Mouse (Mus musculus) mature B cell (primary cell): ENCODE measurements around the gene Phc3.

Experiments used
- in situ Hi-C: fragments of 300-500 bp; cut with MboI; formaldehyde crosslinking; loops from 2 replicates; pipeline ENCODE4 v1.14.3; 2019

Gene Phc3

DNA sequence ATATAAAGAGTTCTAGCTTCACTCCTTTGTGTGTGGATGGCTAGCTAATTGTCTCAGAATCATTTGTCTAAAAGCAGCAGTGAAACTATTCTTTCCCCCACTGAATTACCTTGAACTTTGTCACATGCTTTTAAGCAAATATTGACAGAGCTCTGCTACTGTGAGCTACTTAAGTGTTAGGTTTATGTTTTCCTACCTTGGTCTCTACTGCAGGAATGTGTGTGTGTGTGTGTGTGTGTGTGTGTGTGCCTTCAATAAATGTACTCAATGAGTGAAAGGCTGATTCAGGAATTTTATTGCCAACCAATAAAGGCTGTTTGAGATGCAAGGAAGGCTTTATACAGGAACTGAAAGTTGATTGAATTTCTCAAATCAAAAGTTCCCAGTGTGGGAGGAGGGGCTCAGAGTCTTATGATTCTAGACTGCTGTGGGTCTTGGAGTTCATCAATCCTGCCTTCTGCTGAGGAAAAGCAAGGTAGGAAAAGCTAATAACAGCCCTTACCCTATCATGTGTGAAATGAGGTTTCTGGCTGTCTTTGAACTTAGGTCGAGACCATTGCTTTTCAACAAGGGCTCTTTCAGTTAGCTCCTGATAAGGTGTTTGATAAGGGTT lies 7.9 kb upstream of the Phc3 start:
- in situ Hi-C loops: loop anchor here (10.0 kb wide), 1 partner anchor 382 kb away; the partner anchor contains the start of gene Actrt3

DNA sequence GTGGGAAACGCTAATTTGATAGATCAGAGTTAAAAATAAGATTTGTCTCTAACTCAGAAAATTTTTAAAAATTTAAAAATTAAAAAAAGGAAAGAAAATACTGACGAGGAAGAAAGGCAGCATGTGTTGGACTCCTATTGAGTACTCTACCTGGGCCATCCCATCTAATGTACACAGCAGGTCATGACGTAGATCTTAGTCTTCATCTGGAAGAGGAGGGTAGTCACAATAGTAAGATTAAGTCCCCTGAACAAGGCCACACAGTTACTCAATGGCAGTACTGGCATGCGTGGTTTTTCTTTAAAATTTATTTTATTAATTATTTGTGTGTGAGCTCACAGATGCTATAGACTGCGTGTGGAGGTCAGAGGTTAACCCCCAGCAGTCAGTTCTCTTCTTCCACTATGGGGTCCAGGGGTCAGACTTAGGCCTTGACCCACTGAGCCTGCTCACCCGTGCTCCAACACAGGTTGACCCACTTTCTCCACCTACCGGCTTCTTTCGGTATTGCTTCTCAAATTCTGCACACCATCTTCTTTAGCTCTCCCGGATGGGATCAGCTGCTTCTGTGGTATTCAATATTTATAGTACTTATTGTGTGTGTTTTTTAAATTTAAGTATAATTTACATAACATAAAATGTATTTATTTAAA lies 6.0 kb upstream of the Phc3 start:
- in situ Hi-C loops: loop anchor here (10.0 kb wide), 1 partner anchor 380 kb away; the partner anchor contains the start of gene Actrt3

DNA sequence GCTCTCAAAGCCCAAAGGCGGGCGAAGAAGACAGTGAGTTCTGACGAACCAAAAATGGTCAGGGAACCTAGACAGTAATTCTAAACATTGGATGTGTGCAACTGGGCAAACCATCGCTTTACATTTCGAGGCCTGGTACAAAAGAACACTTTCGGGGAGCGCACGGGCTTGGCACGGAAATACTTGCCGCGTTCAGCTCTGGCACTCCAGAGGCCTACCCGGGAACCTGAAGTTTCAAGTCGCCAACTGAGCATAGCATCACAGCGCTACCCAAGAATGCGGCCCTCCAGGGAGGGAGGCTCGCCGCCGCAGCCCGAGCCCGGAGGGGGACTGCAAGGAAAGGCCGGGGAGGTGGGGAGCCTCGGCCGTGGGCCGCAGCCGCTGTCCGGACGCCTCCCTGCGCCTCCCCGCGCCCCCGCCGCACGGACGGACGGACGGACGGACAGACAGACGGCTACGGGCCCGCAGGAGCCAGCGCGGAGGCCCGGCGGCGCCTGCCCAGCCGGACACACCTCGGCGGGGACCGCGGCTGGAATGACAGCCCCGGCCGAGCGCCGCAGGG lies 603 bp downstream of the Phc3 start:
- in situ Hi-C loops: no loop called here

DNA sequence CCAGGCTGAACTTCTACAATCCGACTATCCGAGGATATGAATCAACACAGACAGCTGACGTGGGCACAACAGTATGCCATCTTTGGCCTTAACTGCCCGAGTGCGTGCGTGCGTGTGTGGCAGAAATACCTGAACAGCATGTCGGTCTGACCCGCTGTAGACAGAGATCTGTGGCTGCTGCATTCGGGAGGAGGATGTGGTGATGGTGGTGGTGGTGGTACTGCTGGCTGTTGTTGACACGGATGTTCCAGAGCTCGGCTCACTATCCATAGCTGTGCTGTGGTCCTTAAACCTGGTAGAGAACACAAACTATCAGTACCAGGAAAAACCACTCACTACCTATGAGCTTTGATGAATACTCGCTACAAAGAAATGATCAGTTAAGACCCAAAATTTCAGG lies 3.6 kb downstream of the Phc3 start:
- in situ Hi-C loops: no loop called here

DNA sequence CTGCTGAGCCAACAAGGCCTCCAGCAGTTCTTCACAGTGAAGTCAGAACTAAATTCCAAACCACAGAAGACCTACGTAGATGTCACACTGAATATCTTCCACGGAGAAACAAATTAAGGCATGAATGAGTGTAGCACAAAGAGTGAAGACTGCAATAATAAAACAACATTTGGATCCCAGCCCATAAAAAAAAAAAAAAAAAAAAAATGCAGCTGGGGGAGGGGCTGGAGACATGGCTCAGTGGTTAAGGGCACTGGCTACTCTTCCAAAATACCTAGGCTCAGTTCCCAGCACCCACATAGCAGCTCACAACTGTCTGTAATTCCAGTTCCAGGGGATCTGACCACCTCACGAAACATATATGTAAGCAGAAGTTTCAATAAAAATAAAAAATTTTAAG lies 5.0 kb downstream of the Phc3 start:
- in situ Hi-C loops: no loop called here

DNA sequence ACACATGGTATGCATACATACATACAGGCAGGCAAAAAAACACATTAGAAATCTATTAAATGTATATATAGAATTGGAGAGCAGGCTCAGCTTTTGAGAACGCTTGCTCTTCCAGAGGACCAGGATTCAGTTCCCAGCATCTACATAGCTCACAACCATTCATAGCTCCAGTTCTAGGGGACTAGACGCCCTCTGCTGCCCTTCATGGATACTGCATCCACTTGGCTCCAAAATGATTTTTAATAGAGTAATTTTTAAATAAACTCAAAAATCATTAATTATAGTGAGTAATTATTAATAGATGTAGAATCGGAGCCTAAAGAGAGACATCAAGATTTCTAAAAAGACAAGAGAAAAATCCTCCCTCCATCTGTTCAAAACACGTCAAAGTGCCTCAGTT lies 6.1 kb downstream of the Phc3 start:
- in situ Hi-C loops: no loop called here

DNA sequence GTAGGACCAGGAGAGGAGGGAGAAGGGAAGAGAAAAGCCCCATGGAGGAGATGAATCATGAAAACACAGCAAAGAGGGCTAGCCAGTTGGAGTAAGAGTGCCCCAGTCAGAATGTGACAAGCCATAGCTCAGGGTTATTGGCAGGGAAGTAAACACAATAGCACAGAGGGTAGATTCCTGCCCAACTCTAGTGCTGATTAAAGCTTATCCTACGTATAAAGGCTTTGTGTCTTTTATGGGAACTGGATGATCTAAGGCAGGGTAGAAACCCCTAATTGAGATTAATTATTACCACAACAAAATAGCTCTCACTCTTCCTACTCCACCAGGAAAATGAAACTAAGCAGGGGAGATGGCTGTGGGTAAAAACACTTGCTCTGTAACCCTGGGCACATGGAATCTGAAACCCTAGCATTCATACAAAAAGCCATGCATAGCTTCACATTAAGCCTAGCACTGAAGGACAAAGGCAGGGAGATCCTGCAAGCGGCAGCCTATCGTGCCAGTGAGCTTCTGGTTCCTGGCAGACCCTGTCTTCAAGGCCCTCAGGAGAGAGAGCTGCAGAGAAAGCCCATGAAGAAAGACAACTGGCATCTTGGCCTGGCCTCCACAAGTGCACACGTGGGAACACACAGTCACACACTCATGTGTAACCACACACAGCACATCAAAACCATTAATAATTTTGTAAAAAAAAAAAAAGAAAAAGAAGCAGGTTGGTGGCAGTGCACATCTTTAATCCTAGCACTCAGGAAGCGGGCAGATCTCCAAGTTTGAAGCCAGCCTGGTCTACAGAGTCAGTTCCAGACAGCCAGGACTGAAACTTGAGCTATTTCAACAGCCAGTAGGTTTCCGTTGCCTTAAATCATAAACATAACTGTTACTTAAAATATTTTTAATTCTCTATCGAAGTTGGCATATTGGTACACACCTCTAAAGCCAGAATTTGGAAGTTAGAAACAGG lies 9.1 kb downstream of the Phc3 start:
- in situ Hi-C loops: no loop called here

DNA sequence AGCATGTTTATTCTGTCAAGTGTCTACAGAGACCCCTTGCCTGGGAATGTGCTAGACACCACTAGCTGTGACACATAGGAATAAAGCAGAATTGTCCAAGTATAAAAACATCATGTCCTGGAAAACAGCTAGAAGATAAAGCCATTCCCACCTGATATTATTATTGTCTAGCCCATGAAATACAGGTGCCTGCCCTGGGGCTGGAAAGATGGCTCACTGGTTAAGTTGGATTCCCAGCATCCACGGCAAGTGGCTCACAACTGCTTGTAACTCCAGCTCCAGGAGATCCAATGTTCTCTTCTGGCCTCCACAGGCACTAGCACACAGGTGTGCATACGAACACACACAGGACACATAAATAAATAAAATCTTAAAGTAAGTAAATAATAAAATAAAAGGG lies 10.5 kb downstream of the Phc3 start:
- in situ Hi-C loops: no loop called here

DNA sequence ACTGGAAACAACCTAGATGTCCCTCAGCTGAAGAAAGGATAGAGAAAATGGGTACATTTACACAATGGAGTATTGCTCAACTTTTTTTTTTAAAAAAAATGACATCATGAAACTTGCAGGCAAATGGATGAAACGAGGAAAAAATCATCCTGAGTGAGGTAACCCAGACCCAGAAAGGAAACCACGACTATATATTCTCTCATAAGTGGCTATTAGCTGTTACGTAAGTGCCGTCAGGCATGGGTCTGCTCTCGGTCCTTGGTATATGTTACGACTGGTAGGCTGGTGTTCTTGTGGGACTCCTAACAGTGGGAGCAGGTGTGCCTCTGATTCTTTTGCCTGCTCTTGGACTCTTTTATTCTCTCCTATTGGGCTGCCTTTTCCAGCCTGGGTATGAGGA lies 12.9 kb downstream of the Phc3 start:
- in situ Hi-C loops: no loop called here

DNA sequence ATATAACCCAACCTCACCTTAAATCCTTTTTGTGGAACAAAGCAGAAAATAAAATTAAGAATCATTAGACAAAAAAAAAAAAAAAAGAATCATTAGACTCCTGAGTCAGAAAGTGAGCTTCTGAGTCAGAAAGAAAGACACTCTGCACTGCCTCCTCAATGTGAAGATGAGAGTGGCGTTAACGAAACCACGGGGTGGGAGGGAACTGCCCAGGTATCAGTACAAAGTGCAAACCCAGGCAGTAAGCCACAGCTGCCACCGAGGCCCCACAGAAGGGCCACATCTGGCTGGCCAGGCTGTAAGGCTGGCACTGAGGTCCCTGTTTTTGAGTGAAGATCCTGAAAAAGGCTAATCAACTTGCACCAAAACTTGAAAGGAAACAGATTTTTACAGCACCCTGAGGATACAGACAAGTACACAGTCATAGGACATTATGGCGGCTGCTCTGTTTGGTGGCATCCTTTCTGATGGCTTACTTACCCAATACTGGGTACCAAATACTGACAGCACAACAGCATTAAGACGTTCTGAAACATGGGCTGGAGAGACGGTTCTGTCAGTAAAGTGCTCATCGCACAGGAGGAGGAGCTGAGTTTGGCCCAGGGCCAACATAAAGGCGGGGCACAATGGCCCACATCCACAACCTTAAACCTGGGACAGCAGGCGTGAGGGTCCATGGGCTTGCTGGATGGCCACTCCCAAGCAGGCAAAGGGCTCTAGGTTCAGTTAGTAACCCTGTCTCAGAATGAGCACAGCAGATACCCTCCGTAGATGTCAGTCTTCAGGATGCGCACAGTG lies 16.7 kb downstream of the Phc3 start:
- in situ Hi-C loops: no loop called here

DNA sequence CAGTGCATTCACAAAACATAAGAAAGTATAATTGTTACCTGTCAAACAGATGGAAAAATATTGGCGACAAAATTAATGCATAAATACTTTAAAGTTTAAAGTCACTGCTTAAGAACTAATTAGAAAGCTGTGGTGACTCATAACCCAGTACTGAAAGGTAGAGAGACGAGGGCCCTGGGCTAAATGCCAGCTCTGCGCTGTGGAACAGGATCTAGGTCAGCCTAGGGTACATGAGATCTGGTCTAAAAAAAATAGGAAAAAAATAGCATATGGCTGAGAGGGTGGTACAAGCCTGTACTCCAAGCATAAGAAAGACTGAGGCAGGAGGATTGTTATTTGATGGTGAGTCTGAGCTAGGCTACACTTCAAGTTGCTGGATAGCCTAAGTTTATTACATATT lies 17.6 kb downstream of the Phc3 start:
- in situ Hi-C loops: no loop called here

DNA sequence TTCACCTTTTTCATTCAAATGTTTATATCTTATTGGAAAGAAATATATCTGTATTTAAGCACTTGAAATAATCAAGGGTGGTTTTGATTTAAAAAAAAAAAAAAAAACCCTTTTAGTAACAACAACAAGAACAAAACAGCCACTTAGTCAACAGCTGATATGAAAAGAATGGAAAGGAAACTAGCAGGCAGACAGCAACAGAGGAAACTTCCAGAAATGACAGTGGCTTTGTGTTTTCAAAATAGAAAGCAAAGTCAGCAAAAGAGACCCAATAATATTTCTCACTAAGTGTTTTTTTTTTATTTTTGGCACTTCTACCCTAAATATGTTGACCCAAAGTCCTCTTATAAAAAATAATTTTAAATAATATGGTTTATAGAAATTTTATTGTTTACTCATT lies 34.8 kb downstream of the Phc3 start:
- in situ Hi-C loops: no loop called here

DNA sequence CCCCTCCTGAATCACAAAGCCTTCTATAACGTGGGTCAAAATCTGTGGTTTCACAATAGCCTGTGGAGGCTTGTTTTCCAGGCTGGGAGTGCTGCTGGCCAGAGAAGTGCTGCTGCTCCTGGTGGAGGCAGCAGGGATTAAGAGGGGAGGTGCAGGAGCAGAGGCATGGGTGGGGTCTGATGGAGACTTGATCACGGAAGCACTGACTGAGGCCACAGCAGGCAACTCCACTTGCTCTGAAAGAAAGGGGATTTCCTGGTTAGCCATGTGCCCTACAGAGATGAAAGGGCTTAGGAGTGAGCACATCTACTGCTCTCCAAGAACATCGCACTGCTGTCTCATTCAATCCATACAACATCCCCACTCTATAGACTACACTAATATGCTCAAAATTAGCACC lies 39.4 kb downstream of the Phc3 start:
- in situ Hi-C loops: no loop called here

DNA sequence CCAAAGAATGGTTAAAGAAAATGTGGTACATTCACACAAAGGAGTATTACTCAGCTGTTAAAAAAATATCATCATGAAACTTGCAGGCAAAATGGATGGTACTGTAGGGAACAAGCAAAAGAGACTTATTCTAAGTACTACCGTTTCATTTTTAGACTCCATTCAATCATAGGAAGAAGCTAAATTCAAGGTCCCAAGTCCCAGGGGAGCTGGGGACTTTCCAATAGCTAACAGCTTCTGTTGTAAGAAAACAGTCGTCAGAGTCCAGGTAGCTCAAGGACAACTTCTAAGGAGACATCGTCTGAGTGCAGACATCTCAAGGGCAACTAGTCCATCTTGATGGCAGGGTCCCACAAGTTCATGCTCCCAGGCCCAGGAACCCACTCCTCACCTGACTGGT lies 41.6 kb downstream of the Phc3 start:
- in situ Hi-C loops: no loop called here

DNA sequence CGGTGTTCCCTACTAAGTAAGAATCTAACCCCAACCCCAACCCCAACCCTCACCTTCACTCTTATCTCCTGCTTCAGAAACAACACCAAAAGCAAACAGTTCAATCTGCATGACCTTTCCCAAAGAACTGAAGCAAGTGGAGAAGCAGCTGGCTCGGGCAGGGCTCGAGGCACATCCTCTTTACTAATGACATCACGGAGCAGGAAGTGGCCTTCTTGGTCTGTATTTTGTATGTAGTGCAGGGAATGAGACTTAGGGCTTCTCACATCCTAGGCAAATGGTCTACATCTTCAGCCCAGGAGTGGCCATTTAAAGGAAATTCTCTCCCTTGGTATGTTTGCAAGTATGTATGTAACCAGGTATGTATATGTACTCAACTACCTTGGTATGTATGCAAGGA lies 52.1 kb downstream of the Phc3 start:
- in situ Hi-C loops: no loop called here

DNA sequence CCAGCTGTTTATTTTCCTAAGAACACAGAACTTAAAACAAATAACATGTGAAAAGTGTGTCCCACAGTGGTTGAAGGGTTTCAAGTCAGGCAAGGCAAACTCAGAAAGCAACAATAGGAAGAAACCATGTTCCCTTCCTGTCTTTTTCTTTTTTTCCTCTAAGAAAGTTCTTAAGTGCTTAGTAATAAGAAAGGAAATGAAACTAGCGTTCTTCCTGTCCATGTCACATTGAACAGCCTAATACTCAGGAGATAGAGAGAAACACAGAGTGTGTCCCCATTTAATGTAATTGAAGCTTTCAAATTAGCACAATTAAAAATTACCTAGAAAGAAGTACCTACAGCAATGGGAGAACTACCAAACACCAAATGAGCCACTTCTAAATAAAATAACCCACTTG lies 64.6 kb downstream of the Phc3 start:
- in situ Hi-C loops: no loop called here

DNA sequence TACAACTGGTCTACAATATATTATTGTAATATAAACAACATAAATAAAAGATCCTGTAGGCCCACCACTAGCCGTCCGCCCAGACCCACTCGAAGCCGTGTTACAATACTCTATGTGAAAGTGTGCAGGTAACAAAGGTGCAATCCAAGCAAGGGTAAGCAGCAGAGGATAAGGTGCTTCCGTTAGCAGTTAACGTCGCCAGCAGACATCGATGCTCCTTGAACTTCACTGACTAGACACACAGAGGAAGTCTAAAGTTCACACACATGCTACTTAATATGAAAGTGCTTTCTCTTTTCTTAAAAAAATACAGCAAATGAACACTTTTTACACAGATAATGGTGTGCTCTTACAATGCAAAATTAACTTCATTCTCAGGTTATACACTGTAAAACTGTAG lies 69.8 kb downstream of the Phc3 start:
- in situ Hi-C loops: no loop called here

DNA sequence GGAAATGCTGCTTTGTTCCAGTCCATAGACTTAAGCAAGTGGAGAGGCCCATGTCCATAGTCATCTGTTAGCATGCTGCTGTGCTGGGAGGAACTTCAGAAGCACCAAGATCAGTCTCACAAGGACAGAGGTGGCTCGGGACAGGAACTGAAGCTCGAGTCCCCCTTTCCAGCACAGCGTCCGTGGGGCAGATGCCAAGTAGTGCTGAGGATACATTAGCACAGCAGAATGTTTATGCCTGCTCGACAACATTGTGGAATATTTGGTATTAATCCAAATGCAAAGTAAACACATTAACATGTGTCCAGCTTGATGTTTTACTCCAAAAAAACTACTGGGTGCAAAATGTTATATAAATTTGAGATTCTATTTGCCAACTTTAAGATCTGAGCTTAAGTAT lies 72.5 kb downstream of the Phc3 start:
- in situ Hi-C loops: no loop called here

DNA sequence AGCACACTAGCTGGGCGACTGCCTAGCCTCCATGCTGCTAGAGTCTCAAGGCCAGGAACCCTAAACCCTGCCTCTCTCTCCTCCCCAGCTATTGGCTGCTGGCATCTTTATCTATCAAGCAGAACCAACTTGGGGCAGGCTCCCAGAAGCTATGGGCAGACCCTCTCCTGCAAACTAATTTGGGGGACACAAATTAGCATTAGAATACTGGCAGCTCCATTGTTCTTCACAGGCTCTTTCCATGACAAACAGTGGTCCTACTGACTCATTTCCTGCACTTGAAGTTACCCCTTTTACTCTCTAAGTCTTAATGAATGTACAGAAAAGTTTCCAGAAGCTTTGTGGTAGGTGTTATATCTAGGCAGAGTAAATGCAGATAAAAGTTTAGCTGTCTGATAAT lies 80.2 kb downstream of the Phc3 start:
- in situ Hi-C loops: no loop called here

DNA sequence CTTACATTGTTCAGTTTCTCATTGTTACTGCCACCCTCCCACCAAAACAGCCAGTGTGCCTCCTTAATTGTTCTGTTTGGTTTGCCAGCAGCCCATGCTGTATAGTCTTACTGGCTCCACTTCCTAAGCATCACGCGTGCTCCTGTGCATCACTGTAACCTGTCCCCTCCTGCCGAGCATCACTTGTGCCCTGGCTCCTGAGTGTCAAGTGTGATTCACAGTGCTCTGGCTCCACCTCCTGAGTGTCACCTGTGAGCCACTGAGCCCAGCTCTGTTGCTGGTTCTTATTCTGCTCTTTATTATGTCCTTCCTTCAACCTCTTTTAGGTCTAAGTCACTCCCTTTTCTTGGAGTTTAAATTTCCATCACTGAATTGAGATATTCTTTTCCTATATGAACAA lies 81.8 kb downstream of the Phc3 start:
- in situ Hi-C loops: no loop called here

DNA sequence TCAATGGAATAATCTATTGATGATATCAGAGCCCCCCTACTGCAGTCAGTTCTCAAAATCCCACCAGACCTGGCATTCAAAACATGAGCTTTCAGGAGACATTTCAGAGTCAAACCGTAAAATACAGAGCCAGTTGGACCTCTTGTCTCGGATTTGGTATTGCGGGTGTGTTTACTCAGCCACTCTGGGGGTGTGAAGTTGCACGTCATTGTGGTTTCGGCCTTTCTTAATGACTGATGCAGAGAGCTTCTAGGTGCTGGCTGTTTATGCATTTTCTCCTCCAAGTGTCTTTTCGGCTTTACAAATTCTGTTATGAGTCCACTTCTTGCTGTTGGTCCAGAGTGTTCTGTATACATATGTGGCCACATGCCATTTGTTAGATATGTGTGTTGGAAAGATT lies 92.5 kb downstream of the Phc3 start:
- in situ Hi-C loops: no loop called here

DNA sequence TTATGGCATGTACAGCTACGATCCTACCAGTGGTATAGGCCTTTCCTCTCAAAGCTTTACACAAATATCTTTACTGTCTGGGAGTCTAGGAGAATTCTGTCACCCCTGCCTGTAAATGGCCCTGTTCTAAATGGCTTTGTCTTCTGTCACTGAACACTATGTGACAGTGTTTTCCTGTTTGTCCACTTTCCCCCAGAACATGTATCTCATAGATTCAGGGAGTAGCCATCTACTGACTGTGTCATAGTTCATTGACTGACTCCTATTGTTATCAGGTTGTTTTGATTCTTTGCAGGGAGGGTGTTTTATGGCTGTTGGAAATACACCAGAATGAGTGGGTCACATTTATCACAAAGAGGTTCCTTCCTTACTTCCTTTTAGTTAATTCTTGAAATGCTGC lies 99.2 kb downstream of the Phc3 start:
- in situ Hi-C loops: no loop called here
